Mouse (Mus musculus) heart, embryonic 12.5 days (tissue): Measurements from ENCODE around the gene Serpinf2. TPM values are rescaled to one million over a fixed set of nuclear protein-coding genes. Genes with fewer than 3 reads are reported as not detected.
"Not testable (repeated sequence)": the region's sequence is repeated elsewhere in the genome, so short reads cannot be mapped to it uniquely, and the experiment has no call there.

Experiments used
- ATAC-seq: fragments of 200-750 bp; cut with Nextera tagmentation; 2 replicates; pipeline ENCODE4 v1.8.0; 2017; ENCODE audit warnings: moderate TSS enrichment, moderate library complexity; ENCODE audit not compliant: insufficient number of reproducible peaks, low FRiP score
- H3K27ac ChIP-seq: fragments of 300-500 bp; sonication (generic); 2 replicates; pipeline ENCODE4 v1.5.1; 2016; ENCODE audit warnings: mild to moderate bottlenecking, moderate library complexity; ENCODE audit not compliant: poor library complexity, severe bottlenecking
- H3K27me3 ChIP-seq: fragments of 300-500 bp; sonication (generic); replicated peaks from 2 replicates; pipeline ENCODE4 v1.6.1; 2016; ENCODE audit warnings: mild to moderate bottlenecking, moderate library complexity
- H3K36me3 ChIP-seq: fragments of 300-500 bp; sonication (generic); 2 replicates; pipeline ENCODE4 v1.6.1; 2016; ENCODE audit warnings: mild to moderate bottlenecking, moderate library complexity
- H3K4me1 ChIP-seq: fragments of 300-500 bp; sonication (generic); replicated peaks from 2 replicates; pipeline ENCODE4 v1.6.1; 2016; ENCODE audit warnings: mild to moderate bottlenecking
- H3K4me2 ChIP-seq: fragments of 300-500 bp; sonication (generic); 2 replicates; pipeline ENCODE4 v1.6.1; 2016; ENCODE audit warnings: mild to moderate bottlenecking, moderate library complexity
- H3K4me3 ChIP-seq: fragments of 300-500 bp; sonication (generic); 2 replicates; pipeline ENCODE4 v1.5.1; 2016; ENCODE audit warnings: mild to moderate bottlenecking
- H3K9ac ChIP-seq: fragments of 300-500 bp; sonication (generic); 2 replicates; pipeline ENCODE4 v1.6.1; 2016; ENCODE audit warnings: mild to moderate bottlenecking, moderate library complexity
- H3K9me3 ChIP-seq: fragments of 300-500 bp; sonication (generic); replicated peaks from 2 replicates; pipeline ENCODE4 v1.6.1; 2016; ENCODE audit warnings: mild to moderate bottlenecking, moderate library complexity
- WGBS: fragments of 180-500 bp; shearing (Covaris S2); methylation state at CpG from one replicate; pipeline ENCODE4 v1.1.7; 2016; 5-methylcytosine and 5-hydroxymethylcytosine counted together
- polyA plus RNA-seq: library from polyadenylated mRNA; unstranded; fragments of >200 nt; fragmentation: Nextera tagmentation; extraction: Ambion mirVana; gene quantifications from 2 replicates; pipeline ENCODE4 v1.2.1, GENCODE M21; 2016

Gene Serpinf2
- polyA plus RNA-seq, 1 experiment from 2014 or later: 6.4 TPM

- no peak for ATAC-seq
- Histone ChIP-seq H3K9ac (peak overlapping the region; percentile 30; the same call in 1 of the 2 replicates), H3K4me1 (peaks cover 45% of the 10 kb centered on the region), H3K4me3 (no peak overlapping the region), H3K9me3 (no peaks in the 10 kb centered on the region), H3K27ac (peak overlapping the region; percentile 97), H3K4me2 (peak overlapping the region; percentile 86), H3K36me3 (peaks cover 5% of the 10 kb centered on the region), H3K27me3 (no peaks in the 10 kb centered on the region)
- WGBS: 82% methylated on average over 5 of the region's 5 CpGs
These were observed 19.8 kb upstream of the Serpinf2 start for GRCm38 (mm10) chr11:75459141-75459711.

GRCm38 (mm10) chr11:75458628-75459041 lies 19.2 kb upstream of the Serpinf2 start:
- Histone ChIP-seq H3K9me3 (no peaks in the 10 kb centered on the region), H3K27me3 (no peaks in the 10 kb centered on the region), H3K4me3 (no peak overlapping the region), H3K4me2 (no peak overlapping the region), H3K27ac (no peak overlapping the region), H3K9ac (no peak overlapping the region), H3K36me3 (peaks cover under 1% of the 10 kb centered on the region; the same call in 1 of the 2 replicates), H3K4me1 (peaks cover 47% of the 10 kb centered on the region)
- no peak for ATAC-seq
- 63% methylated on average over 8 of the region's 8 CpGs for WGBS

GRCm38 (mm10) chr11:75458169-75458568 lies 18.8 kb upstream of the Serpinf2 start:
- H3K4me3 ChIP-seq: no peak overlapping the region
- no peaks in the 10 kb centered on the region for H3K27me3 ChIP-seq
- H3K4me2 ChIP-seq: no peak overlapping the region
- H3K9me3 ChIP-seq: no peaks in the 10 kb centered on the region
- no peaks in the 10 kb centered on the region for H3K36me3 ChIP-seq
- H3K27ac ChIP-seq: no peak overlapping the region
- no peak overlapping the region for H3K9ac ChIP-seq
- peaks cover 46% of the 10 kb centered on the region for H3K4me1 ChIP-seq
- 9% methylated on average over 3 of the region's 3 CpGs for WGBS
- ATAC-seq: no peak

GRCm38 (mm10) chr11:75456440-75456871 lies 17.1 kb upstream of the Serpinf2 start:
- H3K27me3 ChIP-seq: no peaks in the 10 kb centered on the region

GRCm38 (mm10) chr11:75455971-75456370 lies 16.6 kb upstream of the Serpinf2 start:
- H3K36me3 ChIP-seq: peaks cover 14% of the 10 kb centered on the region

More at GRCm38 (mm10) chr11:75456440-75456871, 17.1 kb upstream of the Serpinf2 start:
- no peak overlapping the region for H3K9ac ChIP-seq
- no peak overlapping the region for H3K4me2 ChIP-seq
- no peak overlapping the region for H3K27ac ChIP-seq
- peaks cover 11% of the 10 kb centered on the region for H3K36me3 ChIP-seq
- no peak overlapping the region for H3K4me3 ChIP-seq
- no peak for ATAC-seq
- no peaks in the 10 kb centered on the region for H3K9me3 ChIP-seq
- 84% methylated on average over 7 of the region's 7 CpGs for WGBS
- H3K4me1 ChIP-seq: peaks cover 34% of the 10 kb centered on the region

GRCm38 (mm10) chr11:75455041-75455736 lies 15.8 kb upstream of the Serpinf2 start:
- ATAC-seq: no peak
- H3K36me3 ChIP-seq: peaks cover 14% of the 10 kb centered on the region

More at GRCm38 (mm10) chr11:75455971-75456370, 16.6 kb upstream of the Serpinf2 start:
- not testable (repeated sequence) for H3K4me3 ChIP-seq, H3K4me2 ChIP-seq, H3K27ac ChIP-seq, H3K27me3 ChIP-seq, ATAC-seq, H3K9ac ChIP-seq, H3K9me3 ChIP-seq
- peaks cover 35% of the 10 kb centered on the region for H3K4me1 ChIP-seq
- 87% methylated on average over 2 of the region's 2 CpGs for WGBS

GRCm38 (mm10) chr11:75453991-75454930 lies 14.9 kb upstream of the Serpinf2 start, which contains the start of gene Wdr81:
Wdr81 (minus strand) TSS chr11:75454717.
- Histone ChIP-seq H3K4me2 (peak within 1 kb of the TSS; percentile 97), H3K4me3 (peak within 1 kb of the TSS; percentile 72), H3K36me3 (peaks cover 16% of the 10 kb centered on the region), H3K9ac (peak within 1 kb of the TSS; percentile 75), H3K27ac (peak within 1 kb of the TSS; percentile 43; the same call in 1 of the 2 replicates), H3K27me3 (no peaks in the 10 kb centered on the region), H3K4me1 (peaks cover 40% of the 10 kb centered on the region), H3K9me3 (no peaks in the 10 kb centered on the region)
- WGBS: 3% methylated on average over 56 of the region's 56 CpGs
- peak; percentile 93 for ATAC-seq

More at GRCm38 (mm10) chr11:75455041-75455736, 15.8 kb upstream of the Serpinf2 start:
- H3K9me3 ChIP-seq: no peaks in the 10 kb centered on the region
- peak overlapping the region; percentile 75; the same call in 1 of the 2 replicates for H3K9ac ChIP-seq
- H3K27me3 ChIP-seq: no peaks in the 10 kb centered on the region
- peak overlapping the region; percentile 72 for H3K4me3 ChIP-seq
- H3K27ac ChIP-seq: peak overlapping the region; percentile 43; the same call in 1 of the 2 replicates
- peak overlapping the region; percentile 97 for H3K4me2 ChIP-seq
- WGBS: 74% methylated on average over 10 of the region's 10 CpGs
- H3K4me1 ChIP-seq: peaks cover 43% of the 10 kb centered on the region

- 92% methylated on average over 31 of the region's 31 CpGs for WGBS
- 0 out of 2 replicates have a peak overlapping the region, but pooled peaks have one; percentile 75 for H3K9ac ChIP-seq
- peak overlapping the region; percentile 97 for H3K4me2 ChIP-seq
- H3K27ac ChIP-seq: no peak overlapping the region
- H3K36me3 ChIP-seq: peaks cover 29% of the 10 kb centered on the region
- no peaks in the 10 kb centered on the region for H3K27me3 ChIP-seq
- no peak for ATAC-seq
- H3K4me3 ChIP-seq: peak overlapping the region; percentile 72; the same call in 1 of the 2 replicates
- H3K4me1 ChIP-seq: peaks cover 36% of the 10 kb centered on the region
- H3K9me3 ChIP-seq: no peaks in the 10 kb centered on the region
These were observed 13.6 kb upstream of the Serpinf2 start for GRCm38 (mm10) chr11:75452812-75453557.

GRCm38 (mm10) chr11:75452081-75452480 lies 12.7 kb upstream of the Serpinf2 start:
- Histone ChIP-seq H3K9me3 (no peaks in the 10 kb centered on the region), H3K4me2 (no peak overlapping the region), H3K9ac (no peak overlapping the region), H3K36me3 (peaks cover 38% of the 10 kb centered on the region), H3K27me3 (no peaks in the 10 kb centered on the region), H3K4me1 (peaks cover 34% of the 10 kb centered on the region), H3K27ac (no peak overlapping the region), H3K4me3 (no peak overlapping the region)
- ATAC-seq: no peak
- 83% methylated on average over 8 of the region's 8 CpGs for WGBS

GRCm38 (mm10) chr11:75450936-75451335 lies 11.5 kb upstream of the Serpinf2 start:
- ATAC-seq: no peak
- H3K4me2 ChIP-seq: 0 out of 2 replicates have a peak overlapping the region, but pooled peaks have one; percentile 7
- no peaks in the 10 kb centered on the region for H3K27me3 ChIP-seq
- H3K9me3 ChIP-seq: no peaks in the 10 kb centered on the region
- no peak overlapping the region for H3K9ac ChIP-seq
- peaks cover 43% of the 10 kb centered on the region for H3K36me3 ChIP-seq
- 74% methylated on average over 15 of the region's 15 CpGs for WGBS
- H3K4me1 ChIP-seq: peaks cover 34% of the 10 kb centered on the region
- no peak overlapping the region for H3K27ac ChIP-seq
- no peak overlapping the region for H3K4me3 ChIP-seq
